Mouse (Mus musculus): Measurements from ENCODE around the gene Efcab1. TPM values are rescaled to one million over a fixed set of nuclear protein-coding genes. Genes with fewer than 3 reads are reported as not detected.
"Not testable (repeated sequence)": the region's sequence is repeated elsewhere in the genome, so short reads cannot be mapped to it uniquely, and the experiment has no call there.

The Efcab1 gene
- total RNA-seq (2021) = 1 to 10 TPM; 7.1 to 8.6 TPM

GRCm38 (mm10) chr16:14906393-14907100 lies at the start of gene Efcab1:
Gene Efcab1 (plus strand): TSS chr16:14906606.
- intact Hi-C loops (cut with DNase I) = no loop called here
- DNase-seq (ENCODE audit: extremely low spot score in 1 of 2, low spot score in 2 of 2) = peak; percentile 65 to 68

GRCm38 (mm10) chr16:14859443-14859842 lies 47.0 kb upstream of the Efcab1 start:
- no peak for DNase-seq (ENCODE audit: extremely low spot score in 1 of 2, low spot score in 2 of 2)

GRCm38 (mm10) chr16:14884916-14885315 lies 21.5 kb upstream of the Efcab1 start:
- intact Hi-C loops (cut with DNase I) = no loop called here
- DNase-seq (ENCODE audit: extremely low spot score in 1 of 2, low spot score in 2 of 2) = no peak

More at GRCm38 (mm10) chr16:14859443-14859842, 47.0 kb upstream of the Efcab1 start:
- intact Hi-C loops (cut with DNase I) = no loop called here

GRCm38 (mm10) chr16:14885372-14885771 lies 21.0 kb upstream of the Efcab1 start:
- intact Hi-C loops (cut with DNase I) = no loop called here
- DNase-seq (ENCODE audit: extremely low spot score in 1 of 2, low spot score in 2 of 2) = no peak

- DNase-seq (ENCODE audit: extremely low spot score in 1 of 2, low spot score in 2 of 2) = no peak
- intact Hi-C loops (cut with DNase I) = no loop called here
These were observed 13.9 kb upstream of the Efcab1 start for GRCm38 (mm10) chr16:14892492-14892891.

GRCm38 (mm10) chr16:14893864-14894263 lies 12.5 kb upstream of the Efcab1 start:
- DNase-seq (ENCODE audit: extremely low spot score in 1 of 2, low spot score in 2 of 2) = no peak
- intact Hi-C loops (cut with DNase I) = no loop called here

- no peak for DNase-seq (ENCODE audit: extremely low spot score in 1 of 2, low spot score in 2 of 2)
- intact Hi-C loops (cut with DNase I) = no loop called here
These were observed 11.7 kb upstream of the Efcab1 start for GRCm38 (mm10) chr16:14894713-14895112.

GRCm38 (mm10) chr16:14895543-14895942 lies 10.9 kb upstream of the Efcab1 start:
- no peak for DNase-seq (ENCODE audit: extremely low spot score in 1 of 2, low spot score in 2 of 2)
- intact Hi-C loops (cut with DNase I) = no loop called here

GRCm38 (mm10) chr16:14930711-14931110 lies 24.3 kb downstream of the Efcab1 start:
- DNase-seq (ENCODE audit: extremely low spot score in 1 of 2, low spot score in 2 of 2); intact Hi-C loops (cut with DNase I): not testable (repeated sequence)

- DNase-seq (ENCODE audit: extremely low spot score in 1 of 2, low spot score in 2 of 2) = peak in 1 of 2 experiments; percentile 51
- intact Hi-C loops (cut with DNase I) = not testable (repeated sequence)
These were observed 30.2 kb downstream of the Efcab1 start for GRCm38 (mm10) chr16:14936478-14937166.

- no peak for DNase-seq (ENCODE audit: extremely low spot score in 1 of 2, low spot score in 2 of 2)
- intact Hi-C loops (cut with DNase I) = no loop called here
These were observed 33.1 kb downstream of the Efcab1 start for GRCm38 (mm10) chr16:14939552-14939951.

GRCm38 (mm10) chr16:14939994-14940715 lies 33.7 kb downstream of the Efcab1 start:
- intact Hi-C loops (cut with DNase I) = no loop called here
- no peak for DNase-seq (ENCODE audit: extremely low spot score in 1 of 2, low spot score in 2 of 2)

- intact Hi-C loops (cut with DNase I) = no loop called here
- DNase-seq (ENCODE audit: extremely low spot score in 1 of 2, low spot score in 2 of 2) = peak in 1 of 2 experiments; percentile 12
These were observed 34.5 kb downstream of the Efcab1 start for GRCm38 (mm10) chr16:14940898-14941297.

GRCm38 (mm10) chr16:14943530-14943929 lies 37.1 kb downstream of the Efcab1 start:
- intact Hi-C loops (cut with DNase I) = no loop called here
- no peak for DNase-seq (ENCODE audit: extremely low spot score in 1 of 2, low spot score in 2 of 2)

GRCm38 (mm10) chr16:14947561-14947960 lies 41.2 kb downstream of the Efcab1 start:
- intact Hi-C loops (cut with DNase I) = not testable (repeated sequence)

GRCm38 (mm10) chr16:14951894-14952293 lies 45.5 kb downstream of the Efcab1 start:
- intact Hi-C loops (cut with DNase I) = no loop called here
- DNase-seq (ENCODE audit: extremely low spot score in 1 of 2, low spot score in 2 of 2) = no peak

More at GRCm38 (mm10) chr16:14947561-14947960, 41.2 kb downstream of the Efcab1 start:
- not testable (repeated sequence) for DNase-seq (ENCODE audit: extremely low spot score in 1 of 2, low spot score in 2 of 2)

- DNase-seq (ENCODE audit: extremely low spot score in 1 of 2, low spot score in 2 of 2) = no peak
- intact Hi-C loops (cut with DNase I) = no loop called here
These were observed 53.3 kb downstream of the Efcab1 start for GRCm38 (mm10) chr16:14959743-14960142.

- intact Hi-C loops (cut with DNase I) = no loop called here
- no peak for DNase-seq (ENCODE audit: extremely low spot score in 1 of 2, low spot score in 2 of 2)
These were observed 67.3 kb downstream of the Efcab1 start for GRCm38 (mm10) chr16:14973696-14974095.

- DNase-seq (ENCODE audit: extremely low spot score in 1 of 2, low spot score in 2 of 2) = no peak
These were observed 72.8 kb downstream of the Efcab1 start for GRCm38 (mm10) chr16:14979228-14979627.

More at GRCm38 (mm10) chr16:14979228-14979627, 72.8 kb downstream of the Efcab1 start:
- intact Hi-C loops (cut with DNase I) = no loop called here
